Mouse (Mus musculus) heart, adult 9 months (tissue): ENCODE measurements at regions not wholly inside any gene's neighbourhood (a gene's known extent, or its start where the extent isn't known, plus 50 kb on each side); places are given as distances from the start of the nearest gene placed in this dataset.

Source experiments
- DNase-seq, 2 experiments: peaks; one replicate each; pipeline ENCODE4 v3.0.0; 2022; ENCODE audit warnings: low spot score in 2 of 2

- peak; percentile 47 to 55 for DNase-seq
Measured at GRCm38 (mm10) chr13:60358408-60359060, 181.4 kb upstream of the Gas1 start.

DNA sequence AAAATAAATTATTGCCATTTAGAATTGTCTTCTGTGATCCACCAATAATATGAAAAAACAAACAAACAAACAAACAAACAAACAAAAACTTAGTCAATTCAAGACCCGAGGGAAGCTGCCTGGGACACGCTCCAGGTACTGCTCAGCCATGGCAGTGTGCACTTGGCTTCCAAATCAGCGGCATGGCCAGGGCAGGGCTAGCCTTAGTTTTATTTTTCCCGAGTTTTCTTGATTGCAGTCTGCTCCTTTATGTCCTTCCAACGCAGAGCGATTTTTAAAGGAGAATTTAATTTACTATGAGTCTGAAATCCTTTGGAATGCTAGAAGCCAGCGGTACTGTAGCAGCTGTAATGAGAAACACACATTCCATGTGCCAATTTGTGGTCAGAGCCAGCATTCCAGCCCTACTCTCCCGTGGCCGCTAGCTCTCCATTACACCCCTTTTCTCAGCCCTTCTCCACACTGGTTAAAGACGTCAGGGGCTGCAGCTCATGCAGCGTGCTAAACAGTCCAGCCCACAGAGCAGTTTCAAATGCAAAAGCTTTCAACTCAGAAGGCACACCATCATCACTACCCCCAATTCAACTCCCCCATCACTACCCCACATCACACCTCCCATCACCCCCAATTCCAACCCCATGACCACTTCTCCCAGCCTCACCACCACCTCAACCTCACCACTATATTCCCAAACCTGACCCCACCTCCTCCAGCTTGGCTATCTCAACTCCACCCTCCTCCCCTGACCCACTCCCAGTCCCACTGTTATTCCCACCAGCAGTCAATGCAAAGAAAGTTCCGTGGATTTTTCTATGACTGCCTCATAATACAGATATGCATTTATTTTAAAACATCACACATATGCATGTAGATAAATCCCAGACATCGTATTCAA, 187.9 kb upstream of the Gas1 start:
- peak in 1 of 2 experiments; percentile 28 for DNase-seq

DNA sequence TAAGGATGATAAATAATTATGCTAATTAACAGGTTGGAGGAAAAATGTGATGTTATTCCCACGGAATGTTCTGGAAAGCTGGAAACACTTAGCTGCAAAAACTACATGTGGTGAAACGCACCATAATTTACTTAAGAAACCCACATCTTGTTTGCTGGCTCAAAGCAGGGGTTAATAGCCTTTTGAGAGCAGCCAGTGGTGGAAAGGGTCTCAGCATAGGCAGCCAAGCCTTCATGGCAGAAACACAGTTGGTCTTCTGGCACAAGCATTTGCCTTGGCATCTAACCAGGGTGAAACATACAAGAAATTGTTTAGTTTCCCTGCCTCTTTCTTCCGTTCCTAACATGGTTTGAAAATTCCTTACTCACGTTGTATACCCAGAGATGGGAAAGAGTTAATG, 192.1 kb upstream of the Gas1 start:
- DNase-seq, result no peak

GRCm38 (mm10) chr13:60371656-60372055, 194.5 kb upstream of the Gas1 start:
- no peak for DNase-seq

DNA sequence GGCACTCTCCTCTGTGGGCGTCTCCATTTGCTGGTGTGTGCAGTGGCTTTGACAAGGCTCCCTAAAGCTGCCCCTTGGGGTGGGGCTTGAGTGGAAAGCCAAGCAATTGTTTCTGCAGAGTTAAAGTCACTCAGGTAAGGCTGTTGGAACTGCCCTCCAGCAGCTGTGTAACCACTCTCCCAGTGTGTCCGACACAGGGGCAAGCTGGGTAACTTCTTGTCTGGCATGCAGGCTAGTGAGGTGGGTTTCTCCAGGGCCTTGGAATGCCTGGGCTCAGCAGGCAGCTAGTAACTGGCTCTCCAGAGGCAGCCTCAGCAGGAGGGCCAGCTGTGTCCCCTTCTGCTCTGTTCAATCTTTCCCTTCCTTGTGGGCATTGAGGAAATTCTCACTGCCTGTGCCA, 199.5 kb upstream of the Gas1 start:
- no peak for DNase-seq

- no peak for DNase-seq
Measured at GRCm38 (mm10) chr13:60382855-60383254, 205.7 kb upstream of the Gas1 start.

- DNase-seq, result no peak
Measured at GRCm38 (mm10) chr13:60398836-60399235, 202.9 kb upstream of the Dapk1 start.

GRCm38 (mm10) chr13:60400764-60401487, 200.8 kb upstream of the Dapk1 start:
- peak; percentile 41 to 59 for DNase-seq

GRCm38 (mm10) chr13:60403471-60403870, 198.3 kb upstream of the Dapk1 start:
- DNase-seq, result no peak

DNA sequence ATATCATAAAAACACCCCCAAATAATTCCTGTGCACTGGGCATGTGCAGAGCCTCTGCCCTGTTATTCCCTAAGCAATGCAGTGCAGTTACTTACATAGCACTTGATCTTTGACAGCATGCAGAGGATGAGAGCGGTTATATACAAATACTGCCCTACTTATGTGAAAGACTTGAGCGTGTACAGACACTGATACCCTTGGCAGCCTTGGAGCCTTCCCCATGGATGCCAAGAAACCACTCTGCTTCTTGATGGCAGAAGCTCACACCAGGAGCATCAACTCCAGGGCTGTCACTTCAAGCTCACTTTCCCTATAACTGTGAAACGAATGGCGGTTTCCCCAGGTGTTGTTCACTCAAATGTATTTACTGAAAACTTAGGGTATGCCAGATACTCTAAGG, 194.4 kb upstream of the Dapk1 start:
- no peak for DNase-seq

DNA sequence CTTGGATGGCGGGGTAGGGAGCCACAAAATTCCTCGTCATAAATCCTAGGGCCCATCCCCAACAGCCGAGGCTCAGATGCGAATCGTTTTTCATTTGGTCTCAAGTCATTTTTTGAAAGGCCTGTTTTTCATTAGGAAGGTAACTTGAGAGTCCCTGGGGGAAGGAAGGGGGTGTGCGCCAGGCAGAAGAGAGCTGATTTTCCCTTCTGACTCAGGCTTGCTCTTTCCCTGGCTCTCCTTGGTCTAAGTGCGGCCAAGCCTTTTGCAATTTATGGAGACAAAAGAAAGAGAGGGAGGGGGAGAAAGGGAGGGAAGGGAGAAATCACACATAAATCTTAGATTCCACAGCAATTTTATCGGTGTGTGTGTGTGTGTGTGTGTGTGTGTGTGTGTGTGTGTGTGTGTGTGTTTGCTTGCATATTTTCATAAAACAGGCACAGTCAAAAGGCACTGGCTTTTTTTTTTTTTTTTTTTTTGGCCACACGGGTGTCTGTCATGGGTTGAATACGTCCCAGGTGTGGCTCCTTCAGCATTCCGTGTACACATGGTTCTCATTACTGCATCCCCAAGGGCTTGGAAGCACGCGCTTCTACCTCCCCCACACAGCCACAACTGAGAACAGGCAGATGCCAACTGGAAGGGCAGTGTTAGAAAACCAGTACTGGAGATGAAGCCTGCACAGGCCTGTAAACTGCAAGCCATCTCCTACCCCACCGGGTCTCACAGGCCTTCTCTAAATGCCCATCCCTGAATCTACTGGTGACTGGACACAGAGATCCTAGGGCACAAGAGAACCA, 191.8 kb upstream of the Dapk1 start:
- peak; percentile 75 to 85 for DNase-seq

- no peak for DNase-seq
Measured at GRCm38 (mm10) chr13:60416024-60416423, 185.7 kb upstream of the Dapk1 start.

- peak; percentile 26 to 39 for DNase-seq
Measured at GRCm38 (mm10) chr13:60417015-60417414, 184.7 kb upstream of the Dapk1 start.

- DNase-seq, result peak; percentile 81 to 84
Measured at GRCm38 (mm10) chr13:60417436-60418158, 184.2 kb upstream of the Dapk1 start.

GRCm38 (mm10) chr13:60420386-60420785, 181.4 kb upstream of the Dapk1 start:
- DNase-seq, result no peak

GRCm38 (mm10) chr13:60420842-60421696, 180.7 kb upstream of the Dapk1 start:
- peak in 1 of 2 experiments; percentile 45 for DNase-seq

GRCm38 (mm10) chr13:60424267-60424666, 177.5 kb upstream of the Dapk1 start:
- no peak for DNase-seq

- DNase-seq, result no peak
Measured at GRCm38 (mm10) chr13:60425140-60425539, 176.6 kb upstream of the Dapk1 start.

DNA sequence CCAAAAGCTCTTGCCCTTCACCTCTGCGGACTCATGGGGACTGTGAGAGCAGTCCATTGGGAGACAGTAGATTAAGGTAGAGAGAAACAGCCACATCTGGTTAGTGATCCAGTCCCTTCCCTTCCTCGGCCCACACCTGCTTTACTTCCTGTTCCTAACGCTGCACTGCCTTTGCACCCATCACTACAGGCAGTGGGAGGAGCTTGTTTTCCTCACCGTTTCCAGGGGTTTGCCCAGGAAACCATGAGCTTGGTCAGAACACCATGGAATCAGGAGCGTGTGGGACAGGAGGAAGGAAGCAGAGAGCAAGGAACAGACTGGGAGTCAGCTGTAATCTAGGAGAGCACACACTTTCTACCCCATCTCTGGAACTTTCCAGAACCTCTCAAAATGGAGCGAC, 176.2 kb upstream of the Dapk1 start:
- no peak for DNase-seq
